Mouse (Mus musculus): ENCODE data around the gene Vmn1r101. TPM values are rescaled to one million over a fixed set of nuclear protein-coding genes. Genes with fewer than 3 reads are reported as not detected.

Gene Vmn1r101
- polyA plus RNA-seq (2017; shearing (Covaris generic)): not detected

DNA sequence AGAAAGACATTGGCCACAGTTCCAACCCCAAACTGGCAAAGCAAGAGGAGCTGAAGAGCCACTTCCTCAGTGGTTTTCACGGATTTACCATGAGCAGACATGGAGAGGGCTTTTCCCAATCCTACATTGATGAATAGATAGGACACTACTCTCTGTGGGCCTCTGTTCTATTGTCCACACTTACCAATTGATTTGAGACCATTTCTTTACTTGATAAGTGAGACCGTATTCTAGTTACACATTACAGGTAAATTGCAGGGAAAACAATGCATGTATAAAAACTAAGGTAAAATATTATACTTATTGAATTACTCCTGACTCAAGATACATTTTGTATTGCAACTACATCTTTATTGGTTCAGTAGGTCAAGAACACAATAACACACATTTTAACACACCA lies at the start of gene Vmn1r101:
Gene Vmn1r101, minus strand, starts transcription at position 101 of the 400 bp plus-strand sequence.

DNA sequence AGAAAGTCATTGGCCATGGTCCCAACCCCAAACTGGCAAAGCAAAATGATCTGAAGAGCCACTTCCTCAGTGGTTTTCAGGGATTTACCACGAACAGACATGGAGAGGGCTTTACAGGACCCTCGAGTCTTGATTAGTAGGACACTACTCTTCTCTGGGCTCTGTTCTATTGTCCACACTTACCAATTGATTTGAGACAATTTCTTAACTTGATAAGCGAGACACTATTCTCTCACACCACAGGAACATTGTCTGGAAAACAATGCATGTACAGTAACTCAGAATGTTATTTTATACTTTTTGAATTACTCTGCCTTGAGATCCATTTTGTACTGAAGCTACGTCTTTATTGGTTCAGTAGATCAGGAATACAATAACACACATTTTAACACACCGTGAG lies 32.4 kb upstream of the Vmn1r101 start, which contains the start of gene Gm10670:
Gene Gm10670, minus strand, starts transcription at position 101 of the 400 bp plus-strand sequence.

DNA sequence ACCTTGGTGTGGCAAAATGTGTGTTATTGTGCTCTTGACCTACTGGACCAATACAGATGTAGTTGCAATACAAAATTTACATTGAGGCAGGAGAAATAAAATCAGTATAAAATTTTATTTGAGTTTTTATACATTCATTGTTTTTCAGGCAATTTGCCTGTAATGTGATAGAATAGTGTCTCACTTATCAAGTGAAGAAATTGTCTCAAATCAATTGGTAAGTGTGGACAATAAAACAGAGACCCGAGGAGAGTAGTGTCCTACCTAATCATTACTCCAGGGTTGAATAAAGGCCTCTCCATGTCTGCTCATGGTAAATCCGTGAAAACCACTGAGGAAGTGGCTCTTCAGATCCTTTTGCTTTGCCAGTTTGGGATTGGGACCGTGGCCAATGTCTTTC lies 24.8 kb downstream of the Vmn1r101 start, which contains the start of gene Vmn1r100:
Gene Vmn1r100, plus strand, starts transcription at position 301 of the 400 bp plus-strand sequence.

Other genes with a start within 250 kb of the Vmn1r101 start
- 0.55 TPM for gene Vmn1r95, start 248.9 kb downstream of the Vmn1r101 start, polyA plus RNA-seq (2017; shearing (Covaris generic))
- not detected for gene Gm6164, start 237.0 kb downstream of the Vmn1r101 start, polyA plus RNA-seq (2017; shearing (Covaris generic))
- gene Gm4498, start 208.8 kb downstream of the Vmn1r101 start, polyA plus RNA-seq (2017; shearing (Covaris generic)): not detected
- gene Gm5890, start 179.8 kb downstream of the Vmn1r101 start, polyA plus RNA-seq (2017; shearing (Covaris generic)): not detected
- gene Gm4133, start 108.5 kb downstream of the Vmn1r101 start, polyA plus RNA-seq (2017; shearing (Covaris generic)): not detected
- not detected for gene Gm5728, start 67.2 kb downstream of the Vmn1r101 start, polyA plus RNA-seq (2017; shearing (Covaris generic))
- gene Vmn1r100, start 24.7 kb downstream of the Vmn1r101 start, polyA plus RNA-seq (2017; shearing (Covaris generic)): not detected
- gene Gm10670, start 32.3 kb upstream of the Vmn1r101 start, polyA plus RNA-seq (2017; shearing (Covaris generic)): 1.2 TPM
- gene Vmn1r103, start 67.9 kb upstream of the Vmn1r101 start, polyA plus RNA-seq (2017; shearing (Covaris generic)): not detected
- not detected for gene Vmn1r104, start 91.2 kb upstream of the Vmn1r101 start, polyA plus RNA-seq (2017; shearing (Covaris generic))
- gene Gm5726, start 103.2 kb upstream of the Vmn1r101 start, polyA plus RNA-seq (2017; shearing (Covaris generic)): not detected
- not detected for gene Gm4141, start 133.6 kb upstream of the Vmn1r101 start, polyA plus RNA-seq (2017; shearing (Covaris generic))
- 0.65 TPM for gene Gm4513, start 156.4 kb upstream of the Vmn1r101 start, polyA plus RNA-seq (2017; shearing (Covaris generic))
- gene Vmn1r107, start 226.3 kb upstream of the Vmn1r101 start, polyA plus RNA-seq (2017; shearing (Covaris generic)): 1.1 TPM